Mouse (Mus musculus) erythroblast, embryonic 14.5 days (primary cell): ENCODE measurements around the gene Pltp.

ENCODE experiments used
- GATA1 ChIP-seq: IDR thresholded peaks from 2 replicates; pipeline ENCODE4 v1.6.1; 2012; ENCODE audit warnings: low read length, inconsistent platforms, mixed read lengths
- TAL1 ChIP-seq: IDR thresholded peaks from 3 replicates; pipeline ENCODE4 v1.6.1; 2012; ENCODE audit warnings: low read length, inconsistent platforms, mixed read lengths

- no peak for TF ChIP-seq GATA1
- no peak; the same call in 2 of the 3 replicates for TF ChIP-seq TAL1
Observed at GRCm38 (mm10) chr2:164803201-164803920, 54.1 kb downstream of the Pltp start.
